Mouse (Mus musculus) brain, embryonic 14.5 days (tissue): Measurements from ENCODE around the gene Ftl1. TPM values are rescaled to one million over a fixed set of nuclear protein-coding genes. Genes with fewer than 3 reads are reported as not detected.

Experiments
- DNase-seq: peaks from one replicate; pipeline ENCODE4 v3.0.0-alpha.2; 2011; ENCODE audit warnings: low read depth
- CTCF ChIP-seq: fragments of 200-500 bp; IDR thresholded peaks from 2 replicates; pipeline ENCODE4 v1.5.1; 2012; ENCODE audit warnings: inconsistent platforms, mild to moderate bottlenecking, moderate library complexity, borderline replicate concordance; ENCODE audit not compliant: insufficient read depth, insufficient read length; ENCODE audit errors: extremely low read depth
- POLR2A ChIP-seq: fragments of 200-500 bp; IDR thresholded peaks from 2 replicates; pipeline ENCODE4 v1.6.1; 2012; ENCODE audit warnings: mild to moderate bottlenecking, inconsistent platforms, borderline replicate concordance; ENCODE audit not compliant: poor library complexity, insufficient read depth, insufficient read length, severe bottlenecking; ENCODE audit errors: extremely low read depth
- polyA plus RNA-seq: library from polyadenylated mRNA; depleted of rRNA; stranded (reverse); fragments of >200 nt; gene quantifications from 2 replicates; pipeline ENCODE4 v1.2.3, GENCODE M21; 2012

The Ftl1 gene
- polyA plus RNA-seq, 1 experiment = 2,346 TPM

DNA sequence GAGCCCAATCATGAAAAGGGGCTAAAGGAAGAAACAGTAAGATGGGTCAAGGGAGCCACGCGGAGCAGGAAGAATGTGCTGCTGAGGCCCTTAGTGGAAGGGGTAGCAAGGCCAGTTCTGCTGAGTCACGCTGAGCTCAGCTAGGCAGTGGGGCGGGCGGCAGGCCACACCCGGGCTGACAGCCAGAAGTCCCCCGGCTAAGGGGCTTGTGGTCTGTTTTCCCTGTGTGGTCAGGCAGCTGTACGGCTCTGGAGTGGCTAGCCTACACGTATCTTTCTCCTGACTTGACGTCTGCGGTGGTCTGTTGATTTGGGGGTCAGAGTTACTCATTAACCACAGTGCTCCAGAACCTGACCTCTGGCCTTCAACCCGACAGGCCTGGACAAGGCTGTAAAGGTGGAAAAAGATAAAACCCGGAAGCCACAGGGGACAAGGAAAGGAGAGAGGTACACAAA lies 1.2 kb upstream of the Ftl1 start:
- TF ChIP-seq POLR2A = no peak
- TF ChIP-seq CTCF = no peak
- peak; percentile 70 for DNase-seq

- no peak for TF ChIP-seq CTCF
- no peak for TF ChIP-seq POLR2A
Observed at GRCm38 (mm10) chr7:45460377-45460776, 693 bp upstream of the Ftl1 start.

GRCm38 (mm10) chr7:45458748-45459563 lies 728 bp downstream of the Ftl1 start:
- peak; percentile 91 for DNase-seq
- TF ChIP-seq POLR2A (no peak; the same call in 1 of the 2 replicates), CTCF (no peak)

More at GRCm38 (mm10) chr7:45460377-45460776, 693 bp upstream of the Ftl1 start:
- no peak for DNase-seq

DNA sequence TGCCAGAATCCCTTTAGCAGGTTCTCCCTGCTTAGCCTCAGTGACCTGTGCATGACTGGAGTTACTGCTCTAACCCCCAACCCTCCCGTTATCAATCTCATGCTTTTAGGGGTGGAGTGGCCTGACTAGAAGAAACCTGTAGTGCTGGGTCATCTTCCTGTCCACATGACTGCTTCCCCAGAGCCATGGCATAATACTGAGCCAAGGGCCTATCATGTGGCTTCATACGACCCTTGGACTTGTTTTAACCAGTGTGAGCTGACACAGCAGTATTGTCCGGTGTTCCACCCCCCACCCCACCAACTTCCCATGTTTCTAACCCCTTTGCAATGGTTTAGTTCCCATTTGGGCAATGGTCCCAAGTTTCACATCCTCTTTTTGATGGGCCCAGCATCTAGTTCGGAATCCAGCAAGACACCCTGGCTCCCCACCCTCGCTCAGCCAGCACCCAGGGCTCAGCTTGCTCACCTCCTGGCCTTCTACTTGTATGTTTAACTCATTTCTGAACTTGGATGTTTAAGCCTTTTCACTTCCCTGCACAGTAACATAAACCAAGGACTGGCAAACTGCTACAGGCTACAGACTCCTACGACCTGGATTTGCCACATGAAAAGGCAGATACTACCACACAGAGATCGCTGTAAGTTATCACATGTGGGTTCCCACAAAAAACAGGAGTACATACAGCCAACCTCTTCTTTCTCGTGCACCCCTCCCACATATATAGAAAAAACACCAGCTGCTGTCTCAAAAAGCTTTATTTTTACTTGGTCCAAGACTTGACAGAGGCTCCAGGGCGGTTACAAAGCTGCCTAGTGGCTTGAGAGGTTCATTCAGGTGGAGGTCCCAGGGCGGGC lies 2.3 kb downstream of the Ftl1 start:
- no peak for DNase-seq

DNA sequence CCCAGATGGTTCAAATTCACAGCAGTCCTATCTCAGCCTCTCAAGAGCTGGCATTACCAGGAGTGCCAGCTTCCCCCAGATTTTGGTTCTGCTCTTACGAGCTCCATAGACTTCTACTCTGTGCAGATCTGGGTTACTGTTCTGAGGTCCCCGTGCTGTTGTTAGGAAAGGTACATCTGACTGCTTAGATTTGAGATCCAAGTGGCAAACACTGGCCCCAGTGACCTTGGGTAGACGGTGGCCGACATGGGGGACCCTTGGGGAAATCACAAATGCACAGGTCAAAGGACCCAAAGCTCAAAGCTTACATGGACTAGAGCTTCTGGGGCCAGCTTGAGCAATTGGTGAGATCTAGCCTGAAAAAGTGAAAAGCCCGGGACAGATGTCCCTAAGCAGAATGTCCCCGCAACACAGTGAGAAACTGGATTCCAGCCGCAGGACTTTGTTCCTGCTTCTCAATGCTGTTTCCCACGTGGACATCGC lies 2.9 kb downstream of the Ftl1 start:
- no peak for DNase-seq
- TF ChIP-seq POLR2A (no peak), CTCF (no peak)

More for the DNA sequence above, 2.3 kb downstream of the Ftl1 start:
- TF ChIP-seq POLR2A = no peak
- no peak for TF ChIP-seq CTCF

GRCm38 (mm10) chr7:45455932-45456696 lies 3.6 kb downstream of the Ftl1 start:
- no peak for DNase-seq
- TF ChIP-seq CTCF (no peak), POLR2A (no peak)

- TF ChIP-seq POLR2A = no peak
- TF ChIP-seq CTCF = no peak
- no peak for DNase-seq
Observed at GRCm38 (mm10) chr7:45454971-45455370, 4.7 kb downstream of the Ftl1 start.

GRCm38 (mm10) chr7:45451344-45451982 lies 8.2 kb downstream of the Ftl1 start:
- DNase-seq = peak; percentile 81

GRCm38 (mm10) chr7:45449974-45450373 lies 9.7 kb downstream of the Ftl1 start:
- no peak for DNase-seq
- TF ChIP-seq CTCF (no peak), POLR2A (no peak)

More at GRCm38 (mm10) chr7:45451344-45451982, 8.2 kb downstream of the Ftl1 start:
- TF ChIP-seq POLR2A (no peak), CTCF (peak; percentile 87)

DNA sequence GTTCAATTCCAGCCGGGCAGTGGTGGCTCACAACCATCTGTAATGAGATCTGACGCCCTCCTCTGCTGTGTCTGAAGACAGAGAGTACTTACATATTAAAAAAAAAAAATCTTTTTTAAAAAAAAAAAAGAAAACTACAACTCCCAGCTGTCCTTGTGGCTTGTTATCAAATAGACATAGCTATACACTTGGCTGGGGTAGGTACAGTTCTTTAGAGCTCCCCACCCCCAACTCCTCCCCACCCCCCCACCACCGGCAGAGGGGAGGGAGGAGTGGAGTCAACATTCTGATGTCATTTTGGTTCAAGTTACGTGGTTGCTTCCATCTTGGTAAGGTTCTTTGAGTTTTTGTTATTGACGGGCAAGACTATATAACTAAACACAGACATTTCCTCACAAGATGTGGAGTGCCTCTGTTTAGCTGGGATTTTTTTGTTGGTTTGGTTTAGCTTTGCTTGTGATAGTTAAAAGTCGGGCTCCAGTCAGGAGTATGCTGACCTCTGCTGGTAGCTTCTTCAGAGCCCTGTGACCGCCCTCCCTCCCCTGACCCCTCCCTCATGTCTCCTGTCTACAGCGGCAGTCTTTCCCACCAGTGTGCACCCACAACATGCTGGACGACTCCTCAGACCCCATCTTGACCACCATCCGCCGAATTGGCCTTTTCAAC lies 12.2 kb downstream of the Ftl1 start:
- DNase-seq = peak; percentile 37
- peak; percentile 38; the same call in 1 of the 2 replicates for TF ChIP-seq CTCF
- no peak for TF ChIP-seq POLR2A
